Comparison of ENCODE assay signal across 21 mouse cellular contexts in genomic region chr4:143115851-143116250, GRCm38 (mm10).
"Had no signal": no experiment of that assay in that cellular context is flagged by ENCODE, and none has a peak within 500 bp of the region (broad histone marks: within the 10 kb centered on the region; RNA-seq: fewer than 3 reads in every experiment).

No protein-coding gene starts in this region.

- H3K4me1 ChIP-seq: liver, embryonic 13.5 days had no signal

- H3K4me2 ChIP-seq: intestine, embryonic 15.5 days; kidney, embryonic 15.5 days; liver, embryonic 13.5 days; midbrain, embryonic 11.5 days; midbrain, embryonic 15.5 days; neural tube, embryonic 13.5 days had no signal

- H3K36me3 ChIP-seq: intestine, embryonic 15.5 days; liver, embryonic 13.5 days; midbrain, embryonic 15.5 days had no signal

- H3K27me3 ChIP-seq: intestine, embryonic 15.5 days; kidney, embryonic 15.5 days; liver, embryonic 13.5 days; megakaryocyte, embryonic 14.5 days; midbrain, embryonic 15.5 days; neural tube, embryonic 13.5 days had no signal

- DNase-seq: kidney, adult 11 months; kidney, adult 8-10 months; kidney, postnatal 10 days; kidney, postnatal 36 days; layer of hippocampus, postnatal 36 days; left cerebral cortex, postnatal 4 days; liver, embryonic 13.5 days; lung, adult 2 months; right cerebral cortex, postnatal 14 days; right cerebral cortex, postnatal 4 days; thymus, adult 2 months; thymus, postnatal 14 days; thymus, postnatal 4 days had no signal

- H3K9me3 ChIP-seq: intestine, embryonic 15.5 days; kidney, embryonic 15.5 days; liver, embryonic 13.5 days; megakaryocyte, embryonic 14.5 days; midbrain, embryonic 15.5 days; neural tube, embryonic 13.5 days had no signal

- H3K4me3 ChIP-seq: intestine, embryonic 15.5 days; kidney, embryonic 15.5 days; liver, embryonic 13.5 days; megakaryocyte, embryonic 14.5 days; midbrain, embryonic 15.5 days; neural tube, embryonic 13.5 days had no signal

- H3K9ac ChIP-seq: intestine, embryonic 15.5 days; kidney, embryonic 15.5 days; liver, embryonic 13.5 days; midbrain, embryonic 15.5 days; neural tube, embryonic 13.5 days had no signal

- ATAC-seq: intestine, embryonic 15.5 days; lung, postnatal 0 days; midbrain, embryonic 15.5 days had no signal

- H3K27ac ChIP-seq: intestine, embryonic 15.5 days; kidney, embryonic 15.5 days; liver, embryonic 13.5 days; midbrain, embryonic 15.5 days; neural tube, embryonic 13.5 days; stomach, postnatal 0 days had no signal
